Mouse (Mus musculus): ENCODE data around the gene Mterf4. TPM values are rescaled to one million over a fixed set of nuclear protein-coding genes. Genes with fewer than 3 reads are reported as not detected.

Gene Mterf4
- polyA plus RNA-seq, 1 experiment from 2014 or later = 21.1 TPM

- Histone ChIP-seq H3K4me3 (ENCODE audit: low read length) (no peak overlapping the region), H3K27me3 (ENCODE audit: control insufficient read depth, insufficient read depth, low read length) (no peaks in the 10 kb centered on the region), H3K27ac (ENCODE audit: low read length) (no peak overlapping the region), H3K9me3 (replicated peaks; ENCODE audit: control insufficient read depth, low read length) (no peaks in the 10 kb centered on the region), H3K4me1 (ENCODE audit: control insufficient read depth, insufficient read depth, low read length) (no peaks in the 10 kb centered on the region; the same call in 1 of the 2 replicates), H3K4me2 (ENCODE audit: low read depth, low read length) (no peak overlapping the region), H3K9ac (ENCODE audit: low read length) (no peak overlapping the region), H3K36me3 (ENCODE audit: control insufficient read depth, insufficient read depth) (no peaks in the 10 kb centered on the region)
- no peak for ATAC-seq (replicated peaks; ENCODE audit: extremely low read depth, insufficient read depth, low FRiP score)
- WGBS = 69% methylated on average over 6 of the region's 6 CpGs
These were observed 30.2 kb downstream of the Mterf4 start for GRCm38 (mm10) chr1:93275561-93275960.

GRCm38 (mm10) chr1:93272409-93272821 is 33.3 kb downstream of the Mterf4 start:
- H3K4me3 ChIP-seq (ENCODE audit: low read length) = no peak overlapping the region
- no peak overlapping the region for H3K9ac ChIP-seq (ENCODE audit: low read length)
- 3% methylated on average over 16 of the region's 16 CpGs for WGBS
- H3K36me3 ChIP-seq (ENCODE audit: control insufficient read depth, insufficient read depth) = 0 out of 2 replicates have a peak, but pooled peaks cover 2% of the 10 kb centered on the region
- ATAC-seq (replicated peaks; ENCODE audit: extremely low read depth, insufficient read depth, low FRiP score) = no peak
- no peaks in the 10 kb centered on the region; the same call in 1 of the 2 replicates for H3K4me1 ChIP-seq (ENCODE audit: control insufficient read depth, insufficient read depth, low read length)
- H3K9me3 ChIP-seq (replicated peaks; ENCODE audit: control insufficient read depth, low read length) = no peaks in the 10 kb centered on the region
- no peak overlapping the region for H3K27ac ChIP-seq (ENCODE audit: low read length)
- H3K27me3 ChIP-seq (ENCODE audit: control insufficient read depth, insufficient read depth, low read length) = no peaks in the 10 kb centered on the region
- no peak overlapping the region for H3K4me2 ChIP-seq (ENCODE audit: low read depth, low read length)

GRCm38 (mm10) chr1:93271751-93272150 is 34.0 kb downstream of the Mterf4 start:
- Histone ChIP-seq H3K4me3 (ENCODE audit: low read length) (no peak overlapping the region), H3K9me3 (replicated peaks; ENCODE audit: control insufficient read depth, low read length) (no peaks in the 10 kb centered on the region), H3K9ac (ENCODE audit: low read length) (no peak overlapping the region), H3K4me1 (ENCODE audit: control insufficient read depth, insufficient read depth, low read length) (no peaks in the 10 kb centered on the region; the same call in 1 of the 2 replicates), H3K27me3 (ENCODE audit: control insufficient read depth, insufficient read depth, low read length) (no peaks in the 10 kb centered on the region), H3K27ac (ENCODE audit: low read length) (no peak overlapping the region), H3K36me3 (ENCODE audit: control insufficient read depth, insufficient read depth) (0 out of 2 replicates have a peak, but pooled peaks cover 2% of the 10 kb centered on the region), H3K4me2 (ENCODE audit: low read depth, low read length) (no peak overlapping the region)
- WGBS = 66% methylated on average over 5 of the region's 6 CpGs
- ATAC-seq (replicated peaks; ENCODE audit: extremely low read depth, insufficient read depth, low FRiP score) = no peak

- Histone ChIP-seq H3K4me1 (ENCODE audit: control insufficient read depth, insufficient read depth, low read length) (no peaks in the 10 kb centered on the region; the same call in 1 of the 2 replicates), H3K27me3 (ENCODE audit: control insufficient read depth, insufficient read depth, low read length) (no peaks in the 10 kb centered on the region), H3K9me3 (replicated peaks; ENCODE audit: control insufficient read depth, low read length) (no peaks in the 10 kb centered on the region), H3K36me3 (ENCODE audit: control insufficient read depth, insufficient read depth) (0 out of 2 replicates have a peak, but pooled peaks cover 2% of the 10 kb centered on the region), H3K9ac (ENCODE audit: low read length) (no peak overlapping the region), H3K4me2 (ENCODE audit: low read depth, low read length) (no peak overlapping the region), H3K4me3 (ENCODE audit: low read length) (no peak overlapping the region), H3K27ac (ENCODE audit: low read length) (no peak overlapping the region)
- WGBS = 56% methylated on average over 3 of the region's 3 CpGs
- ATAC-seq (replicated peaks; ENCODE audit: extremely low read depth, insufficient read depth, low FRiP score) = no peak
These were observed 35.0 kb downstream of the Mterf4 start for GRCm38 (mm10) chr1:93270516-93271240.

GRCm38 (mm10) chr1:93268246-93268645 is 37.5 kb downstream of the Mterf4 start:
- no peak overlapping the region for H3K4me2 ChIP-seq (ENCODE audit: low read depth, low read length)
- no peaks in the 10 kb centered on the region for H3K27me3 ChIP-seq (ENCODE audit: control insufficient read depth, insufficient read depth, low read length)
- no peak overlapping the region for H3K4me3 ChIP-seq (ENCODE audit: low read length)
- no peaks in the 10 kb centered on the region; the same call in 1 of the 2 replicates for H3K4me1 ChIP-seq (ENCODE audit: control insufficient read depth, insufficient read depth, low read length)
- ATAC-seq (replicated peaks; ENCODE audit: extremely low read depth, insufficient read depth, low FRiP score) = no peak
- H3K9ac ChIP-seq (ENCODE audit: low read length) = no peak overlapping the region
- WGBS = 74% methylated on average over 2 of the region's 2 CpGs
- H3K9me3 ChIP-seq (replicated peaks; ENCODE audit: control insufficient read depth, low read length) = no peaks in the 10 kb centered on the region
- 0 out of 2 replicates have a peak, but pooled peaks cover 2% of the 10 kb centered on the region for H3K36me3 ChIP-seq (ENCODE audit: control insufficient read depth, insufficient read depth)
- no peak overlapping the region for H3K27ac ChIP-seq (ENCODE audit: low read length)

- 33% methylated on average over 3 of the region's 3 CpGs for WGBS
- H3K36me3 ChIP-seq (ENCODE audit: control insufficient read depth, insufficient read depth) = 0 out of 2 replicates have a peak, but pooled peaks cover 2% of the 10 kb centered on the region
- no peak overlapping the region for H3K4me3 ChIP-seq (ENCODE audit: low read length)
- no peaks in the 10 kb centered on the region for H3K9me3 ChIP-seq (replicated peaks; ENCODE audit: control insufficient read depth, low read length)
- no peak for ATAC-seq (replicated peaks; ENCODE audit: extremely low read depth, insufficient read depth, low FRiP score)
- no peaks in the 10 kb centered on the region for H3K4me1 ChIP-seq (ENCODE audit: control insufficient read depth, insufficient read depth, low read length)
- H3K4me2 ChIP-seq (ENCODE audit: low read depth, low read length) = no peak overlapping the region
- H3K27me3 ChIP-seq (ENCODE audit: control insufficient read depth, insufficient read depth, low read length) = no peaks in the 10 kb centered on the region
- no peak overlapping the region for H3K27ac ChIP-seq (ENCODE audit: low read length)
- no peak overlapping the region for H3K9ac ChIP-seq (ENCODE audit: low read length)
These were observed 38.5 kb downstream of the Mterf4 start for GRCm38 (mm10) chr1:93267207-93267606.

GRCm38 (mm10) chr1:93257560-93257959 is 48.2 kb downstream of the Mterf4 start:
- Histone ChIP-seq H3K4me2 (ENCODE audit: low read depth, low read length) (no peak overlapping the region), H3K27me3 (ENCODE audit: control insufficient read depth, insufficient read depth, low read length) (no peaks in the 10 kb centered on the region), H3K4me1 (ENCODE audit: control insufficient read depth, insufficient read depth, low read length) (no peaks in the 10 kb centered on the region), H3K4me3 (ENCODE audit: low read length) (no peak overlapping the region), H3K9ac (ENCODE audit: low read length) (no peak overlapping the region), H3K27ac (ENCODE audit: low read length) (no peak overlapping the region), H3K36me3 (ENCODE audit: control insufficient read depth, insufficient read depth) (no peaks in the 10 kb centered on the region), H3K9me3 (replicated peaks; ENCODE audit: control insufficient read depth, low read length) (no peaks in the 10 kb centered on the region)
- 57% methylated on average over 1 of the region's 1 CpGs for WGBS
- no peak for ATAC-seq (replicated peaks; ENCODE audit: extremely low read depth, insufficient read depth, low FRiP score)

- no peak overlapping the region for H3K27ac ChIP-seq (ENCODE audit: low read length)
- ATAC-seq (replicated peaks; ENCODE audit: extremely low read depth, insufficient read depth, low FRiP score) = no peak
- no peaks in the 10 kb centered on the region for H3K27me3 ChIP-seq (ENCODE audit: control insufficient read depth, insufficient read depth, low read length)
- WGBS = 90% methylated on average over 7 of the region's 7 CpGs
- no peak overlapping the region for H3K4me2 ChIP-seq (ENCODE audit: low read depth, low read length)
- H3K9me3 ChIP-seq (replicated peaks; ENCODE audit: control insufficient read depth, low read length) = no peaks in the 10 kb centered on the region
- H3K9ac ChIP-seq (ENCODE audit: low read length) = no peak overlapping the region
- no peaks in the 10 kb centered on the region for H3K4me1 ChIP-seq (ENCODE audit: control insufficient read depth, insufficient read depth, low read length)
- no peaks in the 10 kb centered on the region for H3K36me3 ChIP-seq (ENCODE audit: control insufficient read depth, insufficient read depth)
- H3K4me3 ChIP-seq (ENCODE audit: low read length) = no peak overlapping the region
These were observed 50.0 kb downstream of the Mterf4 start for GRCm38 (mm10) chr1:93255761-93256160.

GRCm38 (mm10) chr1:93252586-93252985 is 53.1 kb downstream of the Mterf4 start:
- no peaks in the 10 kb centered on the region for H3K4me1 ChIP-seq (ENCODE audit: control insufficient read depth, insufficient read depth, low read length)
- H3K4me2 ChIP-seq (ENCODE audit: low read depth, low read length) = no peak overlapping the region
- H3K27ac ChIP-seq (ENCODE audit: low read length) = no peak overlapping the region
- no peaks in the 10 kb centered on the region for H3K36me3 ChIP-seq (ENCODE audit: control insufficient read depth, insufficient read depth)
- H3K9me3 ChIP-seq (replicated peaks; ENCODE audit: control insufficient read depth, low read length) = no peaks in the 10 kb centered on the region
- 38% methylated on average over 2 of the region's 2 CpGs for WGBS
- no peak for ATAC-seq (replicated peaks; ENCODE audit: extremely low read depth, insufficient read depth, low FRiP score)
- no peak overlapping the region for H3K9ac ChIP-seq (ENCODE audit: low read length)
- H3K4me3 ChIP-seq (ENCODE audit: low read length) = no peak overlapping the region
- H3K27me3 ChIP-seq (ENCODE audit: control insufficient read depth, insufficient read depth, low read length) = no peaks in the 10 kb centered on the region

Data from heart, embryonic 16.5 days (tissue).